In genomic region chr8:53663946-53664345, GRCm38 (mm10) we compare ENCODE assay signal across 7 mouse cellular contexts. TPM values are rescaled to one million over a fixed set of nuclear protein-coding genes. Genes with fewer than 3 reads are reported as not detected.
DNase-seq lines count a peak whose midpoint lies in the region; ATAC-seq lines count a peak whose summit lies in the region.

No protein-coding gene starts in this region.

- no peak overlapping the region for H3K4me3 ChIP-seq in midbrain, embryonic 14.5 days (replicated peaks; ENCODE audit: low read depth, low read length)
- H3K4me3 ChIP-seq in midbrain, embryonic 13.5 days (replicated peaks) = no peak overlapping the region

- H3K36me3 ChIP-seq in midbrain, embryonic 14.5 days (ENCODE audit: control insufficient read depth, insufficient read depth, low read length) = no peaks in the 10 kb centered on the region
- no peaks in the 10 kb centered on the region for H3K36me3 ChIP-seq in midbrain, embryonic 13.5 days

- H3K4me1 ChIP-seq in midbrain, embryonic 14.5 days (ENCODE audit: control insufficient read depth, insufficient read depth, low read length) = no peaks in the 10 kb centered on the region
- 0 out of 2 replicates have a peak, but pooled peaks cover 4% of the 10 kb centered on the region for H3K4me1 ChIP-seq in midbrain, embryonic 13.5 days (replicated peaks)

- 43% methylated on average over 4 of the region's 4 CpGs for WGBS in midbrain, embryonic 14.5 days
- 42% methylated on average over 4 of the region's 4 CpGs for WGBS in midbrain, embryonic 13.5 days

- no peaks in the 10 kb centered on the region for H3K27me3 ChIP-seq in midbrain, embryonic 14.5 days (ENCODE audit: control insufficient read depth, insufficient read depth, low read length)
- no peaks in the 10 kb centered on the region for H3K27me3 ChIP-seq in midbrain, embryonic 13.5 days

- ATAC-seq in midbrain, embryonic 14.5 days (ENCODE audit: low FRiP score, low TSS enrichment) = no peak
- ATAC-seq in midbrain, embryonic 13.5 days = no peak

- no peak overlapping the region for H3K9ac ChIP-seq in midbrain, embryonic 14.5 days (replicated peaks; ENCODE audit: low read length)
- H3K9ac ChIP-seq in midbrain, embryonic 13.5 days (replicated peaks) = no peak overlapping the region

- H3K27ac ChIP-seq in midbrain, embryonic 14.5 days (replicated peaks; ENCODE audit: low read depth, low read length) = no peak overlapping the region
- no peak overlapping the region for H3K27ac ChIP-seq in midbrain, embryonic 13.5 days

- no peaks in the 10 kb centered on the region for H3K9me3 ChIP-seq in midbrain, embryonic 14.5 days (ENCODE audit: control insufficient read depth, low read length)
- no peaks in the 10 kb centered on the region for H3K9me3 ChIP-seq in midbrain, embryonic 13.5 days

- H3K4me2 ChIP-seq in midbrain, embryonic 14.5 days (ENCODE audit: low read length) = no peak overlapping the region
- H3K4me2 ChIP-seq in midbrain, embryonic 13.5 days (replicated peaks) = no peak overlapping the region

- peak; percentile 68 for DNase-seq in midbrain, embryonic 14.5 days
- DNase-seq in adipocyte (ENCODE audit: low spot score) = peak; percentile 62
- peak; percentile 54 for DNase-seq in embryo, embryonic 10 days (ENCODE audit: low spot score)
- peak; percentile 54 for DNase-seq in kidney, adult 9 months
- DNase-seq in lung, adult 18-20 months = peak; percentile 34 to 35
- DNase-seq in right cerebral cortex, postnatal 36 days (ENCODE audit: low spot score in 2 of 2) = peak; percentile 8 to 31

RNA-seq across cellular contexts. Expression of gene Neil3, which starts 25.1 kb away (rescaled TPM):
- 3.8 and 6.0 TPM in 2 replicates for polyA plus RNA-seq in midbrain, embryonic 14.5 days (2014; fragmentation: Nextera tagmentation; extraction: Ambion mirVana)
- 12.8 and 16.3 TPM in 2 replicates for polyA plus RNA-seq in midbrain, embryonic 13.5 days (2015; fragmentation: Nextera tagmentation; extraction: Ambion mirVana)
